Mouse (Mus musculus): ENCODE data around the gene Arhgap18.

Gene Arhgap18

GRCm38 (mm10) chr10:26752929-26753567, at the start of gene Arhgap18:
Gene Arhgap18, plus strand, starts transcription at chr10:26753421.
- Histone ChIP-seq H3K4me3 (replicated peaks; ENCODE audit: low read length) (no peak within 1 kb of the TSS), H3K27me3 (ENCODE audit: insufficient read depth, low read length) (no peaks in the 10 kb centered on the region), H3K36me3 (ENCODE audit: insufficient read depth, low read length) (no peaks in the 10 kb centered on the region), H3K4me1 (replicated peaks; ENCODE audit: low read depth, low read length) (no peaks in the 10 kb centered on the region; the same call in 1 of the 2 replicates), H3K9me3 (ENCODE audit: low read length) (no peaks in the 10 kb centered on the region)
- TF ChIP-seq NANOG (IDR thresholded peaks at IDR 0.05; ENCODE audit: borderline replicate concordance, low read length) (no peak), CTCF (conservative IDR thresholded peaks at IDR 0.05; ENCODE audit: low read length) (no peak), POU5F1 (IDR thresholded peaks at IDR 0.05; ENCODE audit: borderline replicate concordance, low read length) (no peak)

GRCm38 (mm10) chr10:26710458-26711011, 42.7 kb upstream of the Arhgap18 start:
- Histone ChIP-seq H3K36me3 (ENCODE audit: insufficient read depth, low read length) (no peaks in the 10 kb centered on the region), H3K27me3 (ENCODE audit: insufficient read depth, low read length) (no peaks in the 10 kb centered on the region), H3K4me1 (replicated peaks; ENCODE audit: low read depth, low read length) (no peaks in the 10 kb centered on the region), H3K9me3 (ENCODE audit: low read length) (no peaks in the 10 kb centered on the region; the same call in 1 of the 2 replicates), H3K4me3 (replicated peaks; ENCODE audit: low read length) (no peak overlapping the region)
- TF ChIP-seq NANOG (IDR thresholded peaks at IDR 0.05; ENCODE audit: borderline replicate concordance, low read length), result no peak

- no peak overlapping the region for H3K4me3 ChIP-seq (replicated peaks; ENCODE audit: low read length)
- no peaks in the 10 kb centered on the region; the same call in 1 of the 2 replicates for H3K9me3 ChIP-seq (ENCODE audit: low read length)
- no peaks in the 10 kb centered on the region for H3K36me3 ChIP-seq (ENCODE audit: insufficient read depth, low read length)
- no peaks in the 10 kb centered on the region for H3K27me3 ChIP-seq (ENCODE audit: insufficient read depth, low read length)
- TF ChIP-seq CTCF (conservative IDR thresholded peaks at IDR 0.05; ENCODE audit: low read length), result peak; percentile 69
- TF ChIP-seq POU5F1 (IDR thresholded peaks at IDR 0.05; ENCODE audit: borderline replicate concordance, low read length), result no peak
- no peak for TF ChIP-seq NANOG (IDR thresholded peaks at IDR 0.05; ENCODE audit: borderline replicate concordance, low read length)
- H3K4me1 ChIP-seq (replicated peaks; ENCODE audit: low read depth, low read length), result no peaks in the 10 kb centered on the region
These were observed 42.2 kb upstream of the Arhgap18 start for GRCm38 (mm10) chr10:26711068-26711467.

- Histone ChIP-seq H3K9me3 (ENCODE audit: low read length) (no peaks in the 10 kb centered on the region), H3K4me3 (replicated peaks; ENCODE audit: low read length) (no peak overlapping the region), H3K4me1 (replicated peaks; ENCODE audit: low read depth, low read length) (no peaks in the 10 kb centered on the region), H3K36me3 (ENCODE audit: insufficient read depth, low read length) (no peaks in the 10 kb centered on the region), H3K27me3 (ENCODE audit: insufficient read depth, low read length) (no peaks in the 10 kb centered on the region)
- no peak for TF ChIP-seq NANOG (IDR thresholded peaks at IDR 0.05; ENCODE audit: borderline replicate concordance, low read length)
- no peak for TF ChIP-seq CTCF (conservative IDR thresholded peaks at IDR 0.05; ENCODE audit: low read length)
- TF ChIP-seq POU5F1 (IDR thresholded peaks at IDR 0.05; ENCODE audit: borderline replicate concordance, low read length), result no peak
These were observed 39.2 kb upstream of the Arhgap18 start for GRCm38 (mm10) chr10:26713986-26714385.

GRCm38 (mm10) chr10:26724704-26725103, 28.5 kb upstream of the Arhgap18 start:
- peaks cover 4% of the 10 kb centered on the region for H3K9me3 ChIP-seq (ENCODE audit: low read length)
- H3K27me3 ChIP-seq (ENCODE audit: insufficient read depth, low read length), result no peaks in the 10 kb centered on the region
- no peak for TF ChIP-seq POU5F1 (IDR thresholded peaks at IDR 0.05; ENCODE audit: borderline replicate concordance, low read length)
- H3K4me1 ChIP-seq (replicated peaks; ENCODE audit: low read depth, low read length), result no peaks in the 10 kb centered on the region
- no peaks in the 10 kb centered on the region for H3K36me3 ChIP-seq (ENCODE audit: insufficient read depth, low read length)
- H3K4me3 ChIP-seq (replicated peaks; ENCODE audit: low read length), result no peak overlapping the region

- no peaks in the 10 kb centered on the region for H3K36me3 ChIP-seq (ENCODE audit: insufficient read depth, low read length)
- H3K9me3 ChIP-seq (ENCODE audit: low read length), result peaks cover 9% of the 10 kb centered on the region
- H3K4me3 ChIP-seq (replicated peaks; ENCODE audit: low read length), result no peak overlapping the region
- H3K27me3 ChIP-seq (ENCODE audit: insufficient read depth, low read length), result no peaks in the 10 kb centered on the region
- no peaks in the 10 kb centered on the region for H3K4me1 ChIP-seq (replicated peaks; ENCODE audit: low read depth, low read length)
- TF ChIP-seq CTCF (conservative IDR thresholded peaks at IDR 0.05; ENCODE audit: low read length) (no peak), POU5F1 (IDR thresholded peaks at IDR 0.05; ENCODE audit: borderline replicate concordance, low read length) (no peak), NANOG (IDR thresholded peaks at IDR 0.05; ENCODE audit: borderline replicate concordance, low read length) (no peak)
These were observed 28.0 kb upstream of the Arhgap18 start for GRCm38 (mm10) chr10:26725255-26725654.

- Histone ChIP-seq H3K27me3 (ENCODE audit: insufficient read depth, low read length) (no peaks in the 10 kb centered on the region), H3K4me3 (replicated peaks; ENCODE audit: low read length) (no peak overlapping the region), H3K9me3 (ENCODE audit: low read length) (no peaks in the 10 kb centered on the region; the same call in 1 of the 2 replicates), H3K36me3 (ENCODE audit: insufficient read depth, low read length) (no peaks in the 10 kb centered on the region), H3K4me1 (replicated peaks; ENCODE audit: low read depth, low read length) (no peaks in the 10 kb centered on the region; the same call in 1 of the 2 replicates)
- no peak for TF ChIP-seq POU5F1 (IDR thresholded peaks at IDR 0.05; ENCODE audit: borderline replicate concordance, low read length)
- no peak for TF ChIP-seq CTCF (conservative IDR thresholded peaks at IDR 0.05; ENCODE audit: low read length)
- TF ChIP-seq NANOG (IDR thresholded peaks at IDR 0.05; ENCODE audit: borderline replicate concordance, low read length), result no peak
These were observed 2.4 kb upstream of the Arhgap18 start for GRCm38 (mm10) chr10:26750827-26751226.

- Histone ChIP-seq H3K9me3 (ENCODE audit: low read length) (no peaks in the 10 kb centered on the region), H3K4me1 (replicated peaks; ENCODE audit: low read depth, low read length) (no peaks in the 10 kb centered on the region; the same call in 1 of the 2 replicates), H3K36me3 (ENCODE audit: insufficient read depth, low read length) (no peaks in the 10 kb centered on the region), H3K27me3 (ENCODE audit: insufficient read depth, low read length) (no peaks in the 10 kb centered on the region), H3K4me3 (replicated peaks; ENCODE audit: low read length) (no peak overlapping the region)
- TF ChIP-seq POU5F1 (IDR thresholded peaks at IDR 0.05; ENCODE audit: borderline replicate concordance, low read length), result no peak
- no peak for TF ChIP-seq NANOG (IDR thresholded peaks at IDR 0.05; ENCODE audit: borderline replicate concordance, low read length)
- peak; percentile 84 for TF ChIP-seq CTCF (conservative IDR thresholded peaks at IDR 0.05; ENCODE audit: low read length)
These were observed 925 bp upstream of the Arhgap18 start for GRCm38 (mm10) chr10:26752064-26752928.

Measured in E14TG2a.4 (cell line).